Mouse (Mus musculus) embryonic fibroblast, embryonic 13.5 days (primary cell): ENCODE results near the gene Opa3.

Source experiments
- CTCF ChIP-seq: IDR thresholded peaks from 2 replicates; pipeline ENCODE4 v1.5.1; 2011; ENCODE audit warnings: mild to moderate bottlenecking, control low read depth, low read length, moderate library complexity, borderline replicate concordance; ENCODE audit not compliant: insufficient read depth
- POLR2A ChIP-seq: IDR thresholded peaks from 2 replicates; pipeline ENCODE4 v1.6.1; 2011; ENCODE audit warnings: low read depth, mild to moderate bottlenecking, control low read depth, low read length, moderate library complexity

DNA sequence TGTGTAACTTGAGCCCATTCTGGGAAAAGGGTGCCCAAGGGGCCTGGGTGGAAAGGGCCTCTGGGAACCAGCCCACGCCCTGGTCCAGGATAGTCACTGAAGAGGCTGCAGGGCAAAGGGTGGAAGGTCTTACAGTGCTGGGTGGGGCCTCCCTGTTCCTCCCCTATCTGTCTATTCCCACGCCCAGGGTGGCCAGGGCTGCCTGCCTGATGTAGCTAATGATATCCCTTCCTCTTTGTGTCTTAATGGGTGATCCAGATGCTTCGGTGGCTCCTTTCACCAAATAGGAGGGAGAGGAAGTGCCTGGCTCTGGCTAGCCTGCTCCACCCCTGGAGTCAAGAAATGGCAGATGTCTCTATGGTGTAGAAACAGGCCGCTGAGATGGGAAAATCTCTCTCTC lies 3.2 kb upstream of the Opa3 start:
- no peak for TF ChIP-seq CTCF
- no peak for TF ChIP-seq POLR2A
